Mouse (Mus musculus): ENCODE data around the gene Eef2k.

Eef2k gene

DNA sequence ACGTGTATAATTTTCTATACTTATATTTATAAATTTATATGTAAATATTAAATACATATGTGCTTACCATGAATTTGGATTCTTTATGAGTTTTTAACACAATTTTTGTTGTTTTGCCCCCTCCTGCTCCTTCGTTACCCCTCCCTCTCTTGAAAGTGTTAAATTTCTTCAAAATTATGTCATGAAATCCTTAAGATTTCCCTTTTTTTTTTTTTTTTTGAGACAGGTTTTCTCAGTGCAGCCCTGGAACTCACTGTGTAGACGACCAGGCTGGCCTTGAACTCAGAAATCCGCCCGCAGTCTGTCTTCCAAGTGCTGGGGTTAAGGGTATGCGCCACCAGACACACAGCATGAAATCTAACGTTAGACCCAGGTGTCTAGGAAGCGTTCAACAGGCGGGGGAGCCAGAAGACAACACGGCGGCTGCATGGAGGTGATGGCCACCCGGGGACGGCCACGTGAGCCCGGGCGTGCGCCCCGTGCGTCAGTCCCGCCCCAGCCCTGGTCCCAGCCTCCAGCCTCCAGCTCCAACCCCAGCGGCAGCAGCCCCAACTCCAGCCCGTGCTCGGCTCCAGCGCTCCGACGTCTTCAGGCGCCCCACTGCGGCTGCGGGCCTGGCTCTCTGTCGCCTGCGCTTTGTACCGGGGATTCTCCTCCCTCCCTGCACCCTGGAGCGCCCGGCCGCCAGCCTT lies at the start of gene Eef2k:
Eef2k (plus strand) TSS at position 487 of the 692 bp plus-strand sequence.
- peak; percentile 95 for DNase-seq

DNA sequence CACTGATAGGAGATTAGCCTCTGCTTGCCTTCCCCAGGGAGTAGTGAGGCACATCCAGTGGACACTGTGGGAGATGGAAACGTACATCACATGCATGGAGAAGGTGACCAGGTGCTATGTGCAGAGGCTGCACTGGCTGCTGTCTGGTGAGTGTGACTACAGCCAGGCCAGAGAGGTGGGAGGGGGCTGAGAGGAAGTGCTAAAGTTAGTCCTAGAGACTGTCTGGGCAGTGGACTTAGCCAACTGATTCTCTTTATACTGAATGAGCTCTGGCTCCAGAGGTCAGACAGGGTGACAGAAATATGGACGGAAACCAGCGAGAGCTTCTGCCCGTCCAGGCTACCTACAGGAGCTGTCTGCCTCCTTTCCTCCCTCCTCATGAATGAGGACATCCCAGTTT lies 47.1 kb upstream of the Eef2k start:
- no peak for DNase-seq

DNA sequence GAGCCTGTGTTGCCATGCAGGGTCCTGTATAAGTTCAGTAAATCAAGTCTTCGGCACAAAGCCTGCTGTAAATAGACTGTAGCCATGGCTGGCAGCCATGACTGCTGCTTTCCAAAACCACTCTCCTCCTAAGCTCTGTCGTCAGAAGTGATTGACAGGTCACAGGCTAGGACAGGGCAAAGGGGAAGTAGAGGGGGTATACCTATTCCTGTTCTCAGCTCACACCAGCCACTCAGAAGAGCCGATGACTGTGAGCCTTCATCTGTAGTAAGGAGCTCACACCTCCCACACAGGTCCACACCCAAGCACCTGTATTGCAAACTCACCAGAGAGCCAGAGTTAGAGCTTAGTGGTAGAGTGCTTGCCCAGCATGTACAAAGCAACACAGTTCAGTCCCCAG lies 46.3 kb upstream of the Eef2k start:
- DNase-seq: no peak

DNA sequence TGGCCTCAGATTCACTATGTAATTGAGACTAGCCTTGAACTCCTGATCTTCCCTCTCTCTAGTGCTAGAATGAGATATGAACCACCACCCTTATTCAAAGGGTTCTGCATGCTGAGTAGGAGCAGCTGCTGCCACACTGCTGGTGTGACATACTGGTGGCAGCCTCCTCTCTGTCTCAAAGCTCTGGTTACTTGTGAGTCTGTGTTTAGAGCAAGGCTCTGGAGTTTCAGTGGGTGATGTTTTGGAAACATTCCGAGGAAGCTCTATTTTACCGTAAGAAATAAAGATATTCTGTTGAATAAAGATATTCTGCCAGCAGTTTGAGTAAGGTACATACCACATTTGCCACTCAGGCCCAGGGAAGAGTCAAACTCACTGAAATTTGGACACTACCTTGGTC lies 39.4 kb upstream of the Eef2k start:
- DNase-seq: no peak

DNA sequence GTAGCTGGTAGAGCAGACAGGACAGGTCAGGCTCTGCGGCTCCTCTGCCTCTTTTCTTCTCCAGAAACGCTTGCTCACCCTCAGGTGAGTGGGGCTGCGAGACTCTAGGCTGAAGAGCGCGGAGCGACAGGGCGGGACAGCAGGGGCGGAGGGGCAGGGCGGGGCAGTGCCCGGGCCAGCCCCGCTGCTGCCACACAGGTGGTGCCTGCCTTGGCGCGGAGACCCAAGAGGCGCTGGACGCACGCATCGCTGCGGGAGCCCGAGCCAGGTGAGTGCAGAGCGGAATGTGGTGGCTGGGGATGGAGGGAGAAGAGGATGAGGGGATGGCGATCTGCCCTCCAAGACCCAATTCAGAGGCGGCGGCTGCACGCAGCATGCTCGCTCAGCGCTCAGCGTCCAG lies 32.9 kb upstream of the Eef2k start:
- DNase-seq: no peak

DNA sequence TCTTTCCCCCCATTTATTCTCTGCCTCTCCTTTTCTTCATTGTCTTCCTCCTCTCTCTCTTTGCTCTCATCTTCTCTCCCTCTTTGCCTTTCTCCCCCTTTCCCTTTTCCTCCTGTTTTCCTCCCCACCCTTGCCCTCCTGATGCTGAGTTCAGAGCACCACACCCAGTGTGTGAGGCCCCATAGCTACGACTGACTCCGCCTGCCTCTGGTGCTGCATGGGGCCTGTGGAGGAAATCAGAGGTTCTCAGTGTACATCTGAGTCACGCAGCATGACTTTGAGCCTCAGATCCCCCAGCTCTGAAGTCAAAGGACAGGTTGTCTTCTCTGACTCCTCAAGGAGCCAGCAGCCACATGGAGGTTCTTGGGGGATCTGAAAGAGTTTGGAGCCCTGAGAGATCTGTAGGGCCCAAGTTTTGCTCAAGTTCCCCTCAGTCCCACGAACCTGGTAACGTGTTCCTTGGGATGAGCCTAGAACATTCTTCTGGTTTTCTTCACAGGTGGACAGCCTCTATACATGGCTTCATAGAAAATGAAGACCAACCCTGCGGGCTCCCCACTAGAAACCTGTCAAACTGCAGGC lies 30.7 kb upstream of the Eef2k start, which contains the start of gene Gm5737:
Gm5737 (plus strand) TSS at position 532 of the 582 bp plus-strand sequence.
- DNase-seq: no peak

DNA sequence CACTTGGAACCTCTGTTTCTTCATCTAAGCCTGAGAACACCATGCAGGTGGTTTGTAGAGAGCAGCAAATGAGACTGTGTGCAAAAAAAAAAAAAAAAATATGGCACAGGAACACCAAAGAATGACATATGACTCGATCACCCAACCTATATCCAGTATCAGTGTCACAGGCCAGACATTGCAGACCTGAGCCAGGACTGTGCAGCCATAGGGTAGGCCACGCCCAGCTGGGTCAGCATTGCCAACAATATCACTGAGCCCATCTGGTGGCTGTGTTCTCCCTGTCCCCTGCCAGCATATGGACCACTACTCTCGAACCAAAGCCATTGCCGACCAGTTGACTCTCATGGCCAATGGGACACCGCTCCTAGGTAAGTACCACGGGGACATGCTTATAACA lies 25.1 kb upstream of the Eef2k start:
- no peak for DNase-seq

DNA sequence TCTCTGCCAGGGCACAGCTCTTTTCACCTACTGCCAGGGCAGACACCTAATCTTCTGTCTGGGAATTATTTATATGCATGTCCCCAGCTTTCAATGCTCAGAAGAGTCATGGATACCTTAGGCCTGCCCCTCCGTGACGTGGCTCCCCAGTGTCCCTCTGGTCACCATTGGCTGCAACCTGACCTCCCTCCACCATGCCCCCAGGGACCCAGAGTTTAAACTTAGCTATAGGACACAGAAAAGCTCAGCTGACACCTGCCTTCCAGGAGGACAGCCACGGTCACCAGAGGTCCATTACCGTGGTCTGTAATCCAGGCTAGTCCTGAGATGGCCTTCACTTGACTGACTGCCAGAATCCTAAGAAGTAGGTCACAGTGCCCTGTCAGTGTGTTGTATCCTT lies 23.2 kb upstream of the Eef2k start:
- DNase-seq: no peak

DNA sequence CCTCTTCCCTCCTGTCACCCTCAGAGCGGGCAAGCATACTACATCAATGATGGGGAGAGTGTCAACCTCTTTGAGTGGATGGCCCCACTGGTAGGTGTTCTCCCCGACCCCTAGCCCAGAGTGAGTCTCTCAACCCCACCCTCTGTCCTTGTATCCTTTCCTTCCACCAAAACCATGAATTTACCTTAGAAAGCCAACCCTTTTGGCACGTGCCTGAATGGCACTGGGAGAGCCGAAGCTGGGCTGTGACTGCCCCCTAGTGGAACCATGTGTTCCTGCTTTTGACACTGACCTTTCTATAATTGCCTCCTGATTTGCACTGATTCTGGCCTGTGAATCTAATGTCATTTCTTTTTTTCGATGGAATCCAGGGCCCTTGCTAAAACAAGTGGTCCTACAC lies 19.4 kb upstream of the Eef2k start:
- DNase-seq: peak; percentile 65

DNA sequence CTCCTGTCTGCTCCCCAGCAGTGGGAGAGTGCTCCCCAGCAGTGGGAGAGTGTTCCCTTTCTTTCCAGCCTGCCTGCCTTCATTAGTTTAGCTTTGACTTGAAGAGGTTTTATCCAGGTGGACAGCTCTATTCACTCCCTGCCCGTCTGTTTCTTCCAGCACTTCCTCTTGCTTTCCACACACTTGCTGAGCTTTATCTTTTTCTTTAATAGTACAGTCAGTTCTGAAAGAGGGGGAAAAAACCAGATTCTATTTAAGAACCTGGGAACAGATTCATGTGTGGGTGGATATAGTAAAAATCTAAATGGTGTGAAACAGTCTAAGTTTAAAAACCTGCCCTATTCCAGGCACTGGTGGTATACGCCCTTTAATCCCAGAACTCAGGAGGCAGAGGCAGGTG lies 17.5 kb upstream of the Eef2k start:
- DNase-seq: no peak

DNA sequence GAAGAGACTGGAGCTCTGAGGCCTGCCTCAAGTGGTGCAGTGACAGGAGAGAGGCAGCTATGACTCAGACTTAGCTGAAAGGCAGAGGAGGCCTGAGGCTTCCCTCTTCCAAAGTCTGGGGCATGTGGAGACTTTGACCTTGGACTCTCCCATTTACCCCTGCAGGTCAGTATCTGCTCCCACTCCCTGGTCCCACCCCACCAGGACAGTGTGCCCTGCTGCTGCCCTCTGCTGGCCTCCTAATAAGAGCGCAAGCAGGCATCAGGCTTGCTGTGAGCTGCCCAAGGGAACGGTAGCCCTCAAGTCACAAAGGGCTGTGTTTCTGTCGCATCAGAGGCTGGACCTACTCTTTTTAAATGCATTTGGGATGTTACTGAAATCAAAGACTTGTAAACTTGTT lies 16.2 kb upstream of the Eef2k start:
- DNase-seq: peak; percentile 60

DNA sequence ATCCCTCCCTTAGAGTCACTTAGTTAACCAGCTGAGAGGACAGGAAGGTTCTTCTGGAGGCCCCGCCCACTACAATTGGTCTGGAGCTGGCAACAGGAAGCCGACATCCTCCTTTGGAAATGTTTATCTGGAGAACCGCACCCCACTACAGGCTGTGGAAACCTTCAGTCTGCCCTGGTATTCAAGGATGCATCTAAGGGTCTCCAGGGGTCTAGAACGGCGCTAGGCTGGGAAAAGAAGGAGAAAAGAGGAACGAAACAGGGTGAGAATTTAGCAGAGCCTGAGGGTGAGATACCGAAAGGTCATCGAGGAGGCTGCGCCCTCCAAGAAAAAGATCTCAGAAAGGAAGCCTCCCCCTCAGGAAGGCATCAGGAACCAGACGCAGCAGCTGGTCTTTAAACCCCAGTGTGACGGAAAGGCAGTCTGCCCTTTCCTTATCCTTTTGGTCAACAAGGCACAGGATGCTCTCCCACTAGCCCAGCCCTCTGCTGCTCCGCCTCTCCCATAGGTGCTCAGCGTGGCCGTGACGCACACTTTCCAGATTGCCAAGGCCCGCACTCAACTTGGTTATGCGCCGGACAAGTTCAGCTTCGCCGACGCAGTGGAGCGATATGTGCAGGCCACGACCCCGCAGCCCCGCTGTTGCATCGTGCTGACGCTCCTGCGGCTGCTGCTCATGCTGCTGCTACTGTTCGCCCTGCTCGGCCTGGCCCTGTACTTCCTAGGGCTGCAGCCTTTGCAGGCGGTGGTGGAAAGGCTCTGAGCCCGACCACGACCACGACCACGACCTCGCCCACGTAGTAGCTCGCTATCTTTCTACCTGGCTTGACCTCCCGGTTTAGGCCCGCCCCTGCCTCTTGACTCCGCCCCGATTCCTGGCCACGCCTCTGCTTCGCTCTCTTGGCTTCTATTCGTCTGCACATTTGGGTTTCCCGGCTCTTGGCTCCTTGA lies 11.9 kb upstream of the Eef2k start:
- DNase-seq: peak; percentile 83

DNA sequence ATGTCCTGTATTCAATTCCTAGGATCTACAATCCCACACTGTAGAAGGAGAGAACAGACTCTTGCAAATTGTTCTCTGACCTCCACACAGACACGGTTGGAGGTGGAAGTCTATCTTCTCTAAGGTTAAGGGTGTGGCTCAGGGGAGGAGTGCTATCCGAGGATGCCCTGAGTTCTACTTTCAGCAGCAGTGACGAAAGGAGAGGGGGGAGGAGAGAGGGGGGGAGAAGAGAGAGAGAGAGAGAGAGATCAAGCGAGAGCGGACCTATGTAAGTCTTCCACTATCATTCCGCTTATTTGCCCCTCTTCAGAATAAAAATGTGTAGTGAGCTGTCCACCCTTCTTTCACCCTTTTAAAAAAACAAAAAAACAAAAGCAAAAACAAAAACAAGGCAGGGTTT lies 8.2 kb upstream of the Eef2k start:
- DNase-seq: peak; percentile 63

DNA sequence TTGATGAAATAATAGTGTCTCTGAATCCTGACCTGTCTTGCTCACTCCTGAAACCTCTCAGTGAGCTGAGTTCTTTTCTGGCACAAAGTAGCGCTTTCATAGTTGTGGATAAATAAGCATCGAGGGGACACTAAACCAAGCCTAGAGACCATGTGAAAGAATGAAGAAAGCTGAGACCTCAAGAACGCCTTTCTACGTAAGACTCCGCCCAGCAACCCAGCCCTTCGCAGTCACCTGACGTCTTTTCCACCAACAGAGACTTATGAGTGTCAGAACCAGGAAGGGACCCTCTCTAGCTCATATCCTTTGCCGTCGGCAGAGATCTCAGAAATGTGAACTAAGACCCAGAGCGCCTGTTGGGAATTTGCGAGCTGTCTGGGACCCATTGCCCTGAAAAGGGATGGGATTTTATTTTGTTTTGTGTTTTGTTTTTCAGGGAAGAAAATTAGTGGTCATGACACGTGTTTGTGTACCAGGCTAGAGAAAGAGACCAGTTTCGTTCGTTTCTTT lies 7.7 kb upstream of the Eef2k start:
- DNase-seq: peak; percentile 86

DNA sequence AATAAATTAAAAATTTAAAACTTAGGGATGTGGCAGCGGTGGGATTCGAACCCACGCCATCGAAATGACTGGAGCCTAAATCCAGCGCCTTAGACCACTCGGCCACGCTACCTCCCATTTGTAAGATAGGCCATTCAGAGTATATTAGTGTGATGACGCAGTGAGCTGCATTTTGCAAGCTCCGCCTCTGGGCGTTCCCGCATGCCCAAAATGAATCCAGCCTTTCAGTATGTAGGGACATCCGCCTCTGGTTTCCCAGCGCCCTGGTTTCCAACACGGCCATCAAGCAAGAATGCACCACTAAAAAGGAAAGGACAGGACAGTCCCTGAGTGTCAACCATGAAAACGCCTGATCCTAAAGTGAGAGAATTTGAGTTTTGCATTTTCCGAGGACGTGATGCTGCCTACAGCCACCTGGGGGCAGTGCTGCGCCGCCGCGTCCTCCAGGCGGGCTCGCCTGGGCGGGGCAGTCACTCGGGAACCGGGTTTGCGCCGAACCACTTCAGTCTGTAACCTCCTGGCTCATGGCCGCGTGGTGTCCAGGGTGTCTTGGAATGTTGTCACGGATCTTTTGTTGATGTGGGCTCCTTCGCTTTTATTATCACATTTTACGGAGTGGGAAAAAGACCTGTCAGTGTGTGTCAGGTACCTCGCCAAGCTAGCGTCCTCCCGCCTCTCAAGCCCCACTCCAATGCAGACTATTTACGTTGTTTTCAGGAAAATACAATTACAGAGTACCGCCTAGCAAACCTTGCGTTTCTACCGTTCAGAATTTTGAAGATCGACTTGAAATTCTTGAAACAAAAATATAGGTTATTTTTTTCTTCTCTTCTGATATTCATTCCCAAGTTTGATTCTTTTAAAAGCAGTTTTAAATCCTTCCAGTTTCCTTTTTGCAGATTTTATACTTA lies 6.9 kb upstream of the Eef2k start:
- DNase-seq: peak; percentile 94

DNA sequence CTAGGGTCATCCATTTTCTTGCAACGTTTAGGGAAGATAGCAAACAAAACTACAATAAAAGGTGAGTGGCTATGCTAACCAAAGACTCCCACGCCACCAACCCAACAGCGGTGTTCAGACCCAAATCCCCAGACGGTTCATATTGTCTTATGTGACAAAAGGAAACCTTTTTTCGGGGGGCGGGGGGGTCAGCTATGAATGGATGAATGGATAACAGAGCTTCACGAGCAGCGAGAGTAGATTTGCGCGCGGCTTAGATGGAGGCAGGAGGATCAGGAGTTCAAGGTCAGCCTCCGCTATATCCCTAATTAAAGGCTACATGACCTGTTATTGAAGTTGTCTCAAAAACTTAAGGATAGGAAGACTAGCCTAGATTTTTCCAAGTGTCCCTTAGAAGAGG lies 6.3 kb upstream of the Eef2k start:
- peak; percentile 64 for DNase-seq

DNA sequence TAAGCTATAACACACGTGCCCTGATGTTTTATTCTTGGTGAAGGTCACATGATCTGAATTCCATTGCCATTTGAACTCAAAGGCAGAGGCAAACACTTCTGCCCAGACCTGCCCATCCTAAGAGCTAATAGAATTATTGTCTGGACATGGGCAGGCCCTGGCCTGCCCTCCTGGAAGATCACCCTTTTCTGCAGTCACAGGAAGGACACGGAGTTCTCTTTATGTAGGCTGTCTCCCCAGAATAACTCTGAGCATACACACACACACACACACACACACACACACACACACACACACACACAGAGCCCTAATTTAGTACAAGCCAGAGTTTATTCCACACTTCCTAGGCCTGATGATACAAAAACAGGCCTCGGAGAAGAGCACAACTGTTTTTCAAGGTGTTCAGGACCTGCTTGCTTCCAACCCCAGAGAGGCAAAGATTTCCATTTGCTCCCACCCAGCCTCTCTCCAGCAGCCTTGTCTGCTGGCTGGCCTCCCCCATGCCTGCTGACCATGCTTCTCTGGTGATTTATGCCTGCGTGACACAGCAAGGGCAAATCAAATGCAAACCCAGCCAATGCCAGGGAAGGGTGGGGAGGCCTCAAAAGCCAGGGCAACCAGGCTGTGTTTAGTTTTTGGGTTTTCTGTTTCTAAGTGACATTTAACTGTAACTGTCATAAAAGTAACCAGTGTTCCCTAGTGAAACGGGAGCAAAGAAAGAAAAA lies 4.0 kb upstream of the Eef2k start:
- no peak for DNase-seq

DNA sequence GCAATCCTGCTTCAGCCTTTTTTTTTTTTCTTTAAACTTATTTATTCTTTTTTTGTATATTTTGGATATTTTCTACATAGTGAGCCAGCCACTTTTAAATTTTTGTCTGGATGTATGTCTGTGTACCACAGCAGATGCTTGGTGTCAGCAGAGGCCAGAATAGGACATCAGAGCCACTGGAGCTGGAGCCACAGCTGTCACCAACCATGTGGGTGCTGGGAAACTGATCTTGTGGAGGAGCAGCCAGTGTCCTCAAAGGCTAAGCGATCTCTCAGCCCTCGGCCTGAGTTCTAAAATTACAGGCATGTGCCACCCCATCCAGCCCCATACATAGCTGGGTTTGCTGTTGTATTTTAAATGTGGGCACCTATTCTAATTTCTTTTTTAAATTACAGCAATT lies 2.8 kb upstream of the Eef2k start:
- no peak for DNase-seq

DNA sequence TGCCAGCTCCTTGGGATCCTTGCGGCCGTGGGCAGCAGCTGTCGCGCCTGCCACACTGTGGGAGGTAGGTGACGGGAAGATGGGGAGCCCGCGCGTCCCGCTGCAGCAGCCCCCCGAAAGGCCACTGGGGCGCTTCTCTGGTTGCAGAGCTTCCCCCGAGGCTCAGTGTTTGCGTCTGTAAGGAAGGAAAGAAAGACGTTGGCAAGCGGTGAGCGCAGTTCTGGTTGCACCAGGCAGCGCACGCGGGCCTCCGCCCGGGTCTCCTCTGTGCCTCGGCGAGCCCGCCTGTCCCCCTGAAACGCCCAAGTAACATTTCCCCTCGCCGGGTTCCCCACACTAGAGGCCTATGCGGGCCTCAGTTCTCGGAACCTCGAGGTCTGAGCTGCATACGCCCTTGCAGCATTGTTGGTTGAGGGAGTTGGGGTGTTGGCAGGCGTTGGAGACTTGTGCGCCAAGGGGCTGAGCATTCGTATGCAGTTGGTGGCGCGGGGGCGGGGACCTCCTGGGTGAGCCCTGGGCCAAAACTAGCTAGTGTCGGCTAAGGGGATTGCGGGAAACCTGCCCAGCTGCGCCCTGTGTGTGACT lies 498 bp downstream of the Eef2k start:
- DNase-seq: peak; percentile 90

DNA sequence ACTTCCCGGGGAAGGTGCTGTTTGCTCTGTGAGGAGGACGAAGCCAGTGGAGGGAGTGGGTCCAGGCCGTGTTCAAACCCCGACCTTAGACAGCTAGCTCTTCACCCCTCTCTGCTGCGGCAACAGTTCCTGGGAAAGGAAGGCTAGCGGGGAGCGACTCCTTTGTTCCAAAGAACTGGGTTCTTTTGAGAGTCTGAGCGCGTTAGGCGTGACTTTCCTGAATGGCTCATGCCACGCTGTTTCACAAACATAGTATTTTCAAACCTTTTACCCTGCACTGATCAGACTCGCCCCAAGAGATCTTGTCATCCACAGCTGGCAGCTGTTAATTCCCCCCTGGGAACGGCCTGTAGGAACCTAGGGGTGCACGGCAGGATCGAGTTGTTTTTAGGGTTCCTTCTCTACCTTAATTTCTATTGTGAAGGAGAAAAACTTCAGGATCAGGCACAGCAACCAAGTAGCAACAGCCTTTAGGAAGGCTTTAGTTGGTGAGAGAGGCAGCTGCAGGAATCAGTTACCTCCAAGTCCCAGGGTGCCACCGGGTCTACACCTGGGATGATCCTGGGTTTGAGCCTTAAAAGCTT lies 1.3 kb downstream of the Eef2k start:
- DNase-seq: peak; percentile 42

DNA sequence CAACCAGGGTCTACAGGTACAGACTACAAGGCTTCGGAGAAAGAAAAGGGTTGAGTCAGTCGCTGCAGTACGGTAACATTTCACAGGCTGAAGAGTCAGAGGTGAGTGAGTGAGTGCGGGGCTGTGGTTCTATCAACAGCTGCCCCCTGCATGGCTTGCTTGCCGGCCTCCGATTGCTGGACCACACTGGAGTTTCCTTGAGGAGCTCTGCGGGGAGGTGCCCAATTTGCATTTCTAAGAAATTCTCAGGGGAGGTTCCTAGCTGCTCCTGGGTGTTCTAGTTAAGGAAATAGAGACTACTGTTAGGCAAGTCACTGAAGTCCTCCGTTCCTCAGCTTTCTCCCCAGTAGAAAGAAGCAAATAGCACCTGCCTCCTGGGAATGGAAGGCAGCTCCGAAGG lies 2.1 kb downstream of the Eef2k start:
- DNase-seq: peak; percentile 64
